Mouse (Mus musculus): ENCODE measurements around the gene Ptprn2. TPM values are rescaled to one million over a fixed set of nuclear protein-coding genes. Genes with fewer than 3 reads are reported as not detected.

Gene Ptprn2
- polyA plus RNA-seq, 1 experiment: 1.2 TPM

DNA sequence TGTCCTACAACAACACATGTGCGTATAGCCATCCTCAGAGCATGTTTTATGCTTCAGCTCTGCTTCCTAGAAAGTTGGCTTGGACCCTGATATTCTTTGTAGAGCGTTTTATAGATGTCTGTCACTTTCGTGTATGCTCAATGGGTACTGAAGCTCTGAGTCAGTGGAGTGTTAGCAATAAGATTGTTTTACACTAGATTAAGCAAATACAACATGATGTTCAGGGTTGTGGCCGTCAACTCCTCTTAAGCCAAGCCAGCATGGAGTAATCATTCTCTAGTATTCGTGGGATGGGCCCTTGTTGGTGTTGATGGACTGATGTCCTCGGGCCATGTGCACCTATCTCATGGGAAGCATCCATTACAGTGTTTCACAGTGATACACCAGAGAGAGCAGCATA, 610.4 kb downstream of the Ptprn2 start:
- H3K36me3 ChIP-seq (ENCODE audit: control insufficient read depth, insufficient read depth, low read length): no peaks in the 10 kb centered on the region
- no peak for TF ChIP-seq POLR2A (IDR thresholded peaks at IDR 0.05; ENCODE audit: control insufficient read depth, extremely low read depth, insufficient read depth, low read length, poor library complexity)
- no peak for TF ChIP-seq CTCF (IDR thresholded peaks at IDR 0.05; ENCODE audit: borderline replicate concordance, control insufficient read depth, extremely low read depth, insufficient read depth, low read length, poor library complexity)
- no peak overlapping the region for H3K27ac ChIP-seq (ENCODE audit: control insufficient read depth, insufficient read depth, low read length)
- 83% methylated on average over 6 of the region's 6 CpGs for WGBS
- DNase-seq: no peak
- no peaks in the 10 kb centered on the region for H3K27me3 ChIP-seq (ENCODE audit: control insufficient read depth, insufficient read depth, low read length)
- H3K4me1 ChIP-seq (replicated peaks; ENCODE audit: control insufficient read depth, insufficient read depth, low read length): no peaks in the 10 kb centered on the region
- no peak overlapping the region for H3K4me3 ChIP-seq (ENCODE audit: control insufficient read depth, insufficient read depth, low read length)

- DNase-seq: no peak
- Histone ChIP-seq H3K27ac (ENCODE audit: control insufficient read depth, insufficient read depth, low read length) (no peak overlapping the region), H3K4me3 (ENCODE audit: control insufficient read depth, insufficient read depth, low read length) (no peak overlapping the region), H3K4me1 (replicated peaks; ENCODE audit: control insufficient read depth, insufficient read depth, low read length) (no peaks in the 10 kb centered on the region), H3K36me3 (ENCODE audit: control insufficient read depth, insufficient read depth, low read length) (no peaks in the 10 kb centered on the region), H3K27me3 (ENCODE audit: control insufficient read depth, insufficient read depth, low read length) (no peaks in the 10 kb centered on the region)
- TF ChIP-seq POLR2A (IDR thresholded peaks at IDR 0.05; ENCODE audit: control insufficient read depth, extremely low read depth, insufficient read depth, low read length, poor library complexity) (no peak), CTCF (IDR thresholded peaks at IDR 0.05; ENCODE audit: borderline replicate concordance, control insufficient read depth, extremely low read depth, insufficient read depth, low read length, poor library complexity) (no peak)
These were observed 612.8 kb downstream of the Ptprn2 start for GRCm38 (mm10) chr12:117098295-117098694.

DNA sequence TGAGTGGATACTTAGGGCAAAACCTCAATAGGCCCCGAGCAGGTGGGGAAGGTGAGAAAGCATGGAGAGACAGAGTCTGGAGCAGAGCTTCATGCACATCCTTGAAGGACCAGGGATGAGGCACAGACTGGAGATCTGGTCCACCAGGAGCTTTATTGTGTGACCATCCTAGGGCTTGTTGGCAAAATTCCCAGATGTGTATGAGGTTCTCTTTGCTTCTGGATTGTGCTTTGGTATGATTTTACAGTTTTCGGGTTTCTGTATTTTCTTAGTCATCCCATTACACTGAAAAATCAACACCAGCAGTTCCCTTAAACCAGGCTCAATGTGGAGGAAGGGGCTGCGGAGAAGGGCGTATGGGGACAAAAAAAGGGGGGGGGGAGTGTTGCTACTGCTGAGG, 621.2 kb downstream of the Ptprn2 start:
- 82% methylated on average over 4 of the region's 4 CpGs for WGBS
- TF ChIP-seq POLR2A (IDR thresholded peaks at IDR 0.05; ENCODE audit: control insufficient read depth, extremely low read depth, insufficient read depth, low read length, poor library complexity) (no peak), CTCF (IDR thresholded peaks at IDR 0.05; ENCODE audit: borderline replicate concordance, control insufficient read depth, extremely low read depth, insufficient read depth, low read length, poor library complexity) (no peak)
- H3K27me3 ChIP-seq (ENCODE audit: control insufficient read depth, insufficient read depth, low read length): no peaks in the 10 kb centered on the region
- DNase-seq: no peak
- H3K4me1 ChIP-seq (replicated peaks; ENCODE audit: control insufficient read depth, insufficient read depth, low read length): no peaks in the 10 kb centered on the region
- H3K36me3 ChIP-seq (ENCODE audit: control insufficient read depth, insufficient read depth, low read length): no peaks in the 10 kb centered on the region
- H3K4me3 ChIP-seq (ENCODE audit: control insufficient read depth, insufficient read depth, low read length): no peak overlapping the region
- H3K27ac ChIP-seq (ENCODE audit: control insufficient read depth, insufficient read depth, low read length): no peak overlapping the region

GRCm38 (mm10) chr12:117107143-117107616, 621.7 kb downstream of the Ptprn2 start:
- H3K27ac ChIP-seq (ENCODE audit: control insufficient read depth, insufficient read depth, low read length): no peak overlapping the region
- H3K27me3 ChIP-seq (ENCODE audit: control insufficient read depth, insufficient read depth, low read length): no peaks in the 10 kb centered on the region
- no peaks in the 10 kb centered on the region for H3K4me1 ChIP-seq (replicated peaks; ENCODE audit: control insufficient read depth, insufficient read depth, low read length)
- no peak for DNase-seq
- WGBS: 85% methylated on average over 16 of the region's 16 CpGs
- H3K4me3 ChIP-seq (ENCODE audit: control insufficient read depth, insufficient read depth, low read length): no peak overlapping the region
- TF ChIP-seq POLR2A (IDR thresholded peaks at IDR 0.05; ENCODE audit: control insufficient read depth, extremely low read depth, insufficient read depth, low read length, poor library complexity) (no peak), CTCF (IDR thresholded peaks at IDR 0.05; ENCODE audit: borderline replicate concordance, control insufficient read depth, extremely low read depth, insufficient read depth, low read length, poor library complexity) (no peak)
- no peaks in the 10 kb centered on the region for H3K36me3 ChIP-seq (ENCODE audit: control insufficient read depth, insufficient read depth, low read length)

- WGBS: 76% methylated on average over 10 of the region's 10 CpGs
- DNase-seq: no peak
These were observed 629.8 kb downstream of the Ptprn2 start for GRCm38 (mm10) chr12:117115254-117115865.

GRCm38 (mm10) chr12:117127078-117127477, 641.6 kb downstream of the Ptprn2 start:
- no peak for DNase-seq
- WGBS: 96% methylated on average over 3 of the region's 3 CpGs
- Histone ChIP-seq H3K27ac (ENCODE audit: control insufficient read depth, insufficient read depth, low read length) (no peak overlapping the region), H3K27me3 (ENCODE audit: control insufficient read depth, insufficient read depth, low read length) (no peaks in the 10 kb centered on the region), H3K36me3 (ENCODE audit: control insufficient read depth, insufficient read depth, low read length) (no peaks in the 10 kb centered on the region), H3K4me1 (replicated peaks; ENCODE audit: control insufficient read depth, insufficient read depth, low read length) (no peaks in the 10 kb centered on the region), H3K4me3 (ENCODE audit: control insufficient read depth, insufficient read depth, low read length) (no peak overlapping the region)
- TF ChIP-seq CTCF (IDR thresholded peaks at IDR 0.05; ENCODE audit: borderline replicate concordance, control insufficient read depth, extremely low read depth, insufficient read depth, low read length, poor library complexity) (no peak), POLR2A (IDR thresholded peaks at IDR 0.05; ENCODE audit: control insufficient read depth, extremely low read depth, insufficient read depth, low read length, poor library complexity) (no peak)

More at GRCm38 (mm10) chr12:117115254-117115865, 629.8 kb downstream of the Ptprn2 start:
- H3K4me3 ChIP-seq (ENCODE audit: control insufficient read depth, insufficient read depth, low read length): no peak overlapping the region
- TF ChIP-seq POLR2A (IDR thresholded peaks at IDR 0.05; ENCODE audit: control insufficient read depth, extremely low read depth, insufficient read depth, low read length, poor library complexity): no peak
- no peak overlapping the region for H3K27ac ChIP-seq (ENCODE audit: control insufficient read depth, insufficient read depth, low read length)
- no peaks in the 10 kb centered on the region for H3K36me3 ChIP-seq (ENCODE audit: control insufficient read depth, insufficient read depth, low read length)
- no peaks in the 10 kb centered on the region for H3K27me3 ChIP-seq (ENCODE audit: control insufficient read depth, insufficient read depth, low read length)
- H3K4me1 ChIP-seq (replicated peaks; ENCODE audit: control insufficient read depth, insufficient read depth, low read length): no peaks in the 10 kb centered on the region

- no peak for DNase-seq
These were observed 642.0 kb downstream of the Ptprn2 start for GRCm38 (mm10) chr12:117127485-117127884.

More at GRCm38 (mm10) chr12:117127485-117127884, 642.0 kb downstream of the Ptprn2 start:
- Histone ChIP-seq H3K27me3 (ENCODE audit: control insufficient read depth, insufficient read depth, low read length) (no peaks in the 10 kb centered on the region), H3K36me3 (ENCODE audit: control insufficient read depth, insufficient read depth, low read length) (no peaks in the 10 kb centered on the region), H3K4me1 (replicated peaks; ENCODE audit: control insufficient read depth, insufficient read depth, low read length) (no peaks in the 10 kb centered on the region), H3K4me3 (ENCODE audit: control insufficient read depth, insufficient read depth, low read length) (no peak overlapping the region), H3K27ac (ENCODE audit: control insufficient read depth, insufficient read depth, low read length) (no peak overlapping the region)
- TF ChIP-seq POLR2A (IDR thresholded peaks at IDR 0.05; ENCODE audit: control insufficient read depth, extremely low read depth, insufficient read depth, low read length, poor library complexity): no peak
- TF ChIP-seq CTCF (IDR thresholded peaks at IDR 0.05; ENCODE audit: borderline replicate concordance, control insufficient read depth, extremely low read depth, insufficient read depth, low read length, poor library complexity): no peak
- 87% methylated on average over 6 of the region's 6 CpGs for WGBS
